Mouse (Mus musculus) thymus, adult 2 months (tissue): ENCODE results near the gene Capn15.

Source experiments
- CTCF ChIP-seq: fragments of 200-500 bp; IDR thresholded peaks from 2 replicates; pipeline ENCODE4 v1.5.1; 2012; ENCODE audit warnings: mild to moderate bottlenecking, control low read depth, low read length, moderate library complexity, borderline replicate concordance; ENCODE audit not compliant: control insufficient read depth, poor library complexity, insufficient read depth; ENCODE audit errors: extremely low read depth
- POLR2A ChIP-seq: fragments of 200-500 bp; IDR thresholded peaks from 2 replicates; pipeline ENCODE4 v1.6.1; 2012; ENCODE audit warnings: mild to moderate bottlenecking, low read length, control low read depth, moderate library complexity; ENCODE audit not compliant: control insufficient read depth, poor library complexity, insufficient read depth; ENCODE audit errors: extremely low read depth

DNA sequence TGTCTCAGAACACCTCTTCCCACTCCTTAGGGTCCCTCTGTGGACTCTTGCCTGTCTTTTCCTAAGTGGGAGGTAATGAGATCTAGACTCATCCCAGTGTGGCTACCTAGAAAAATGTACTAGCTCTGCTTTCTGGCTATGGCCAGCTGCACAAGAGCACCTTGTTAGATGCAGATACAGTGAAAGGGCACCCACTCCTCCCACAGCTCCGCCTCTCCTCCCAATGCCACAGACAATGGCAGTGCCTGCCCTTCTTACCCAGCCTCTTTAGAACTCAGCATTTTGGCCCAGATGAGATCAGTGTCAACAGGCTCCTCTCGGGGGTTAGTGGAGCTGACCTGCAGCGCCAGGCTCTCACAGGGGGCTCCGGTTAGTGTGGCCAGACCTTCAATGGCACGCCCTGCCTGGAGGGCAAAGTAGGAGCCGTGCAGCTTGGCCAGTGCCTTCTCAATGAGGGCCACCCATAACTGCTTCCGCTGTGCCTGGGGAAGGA lies 23.1 kb downstream of the Capn15 start:
- TF ChIP-seq CTCF (no peak), POLR2A (no peak)
